Mouse (Mus musculus): ENCODE measurements at regions not wholly inside any gene's neighbourhood (a gene's known extent, or its start where the extent isn't known, plus 50 kb on each side); places are given as distances from the start of the nearest gene placed in this dataset.

DNA sequence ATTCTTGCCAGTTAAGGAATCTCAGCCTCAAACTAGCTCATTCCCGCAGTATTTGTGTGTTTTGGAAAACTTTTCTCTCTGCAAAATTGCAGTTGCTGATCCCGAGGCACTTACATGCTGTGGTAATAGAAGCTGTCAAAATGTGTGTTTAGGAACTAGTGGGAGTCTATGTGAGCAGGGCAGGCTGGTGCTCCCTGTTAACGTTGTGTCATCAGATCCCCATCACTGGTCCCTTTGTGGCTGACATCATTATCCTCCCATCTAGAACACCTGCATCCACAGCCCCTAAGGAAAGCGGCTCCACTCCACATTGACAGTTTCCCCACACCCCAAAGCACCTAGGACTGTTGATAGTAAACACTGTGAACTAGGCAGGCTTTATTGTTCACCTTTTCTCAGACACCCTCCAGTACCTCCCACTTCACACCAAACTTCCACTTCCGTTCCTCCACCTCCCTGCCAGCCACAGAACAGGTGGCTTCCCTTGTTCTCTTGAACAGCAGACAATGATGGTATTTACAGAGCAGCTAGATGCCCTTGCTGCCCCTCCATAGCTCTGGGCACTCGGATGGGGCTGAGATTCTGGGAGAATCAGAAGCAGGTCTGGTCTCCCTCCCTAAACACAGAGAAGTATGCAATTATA lies 275.8 kb downstream of the Gm19410 start:
- peak; percentile 55 to 69 for DNase-seq (ENCODE audit: low spot score in 2 of 2)

DNA sequence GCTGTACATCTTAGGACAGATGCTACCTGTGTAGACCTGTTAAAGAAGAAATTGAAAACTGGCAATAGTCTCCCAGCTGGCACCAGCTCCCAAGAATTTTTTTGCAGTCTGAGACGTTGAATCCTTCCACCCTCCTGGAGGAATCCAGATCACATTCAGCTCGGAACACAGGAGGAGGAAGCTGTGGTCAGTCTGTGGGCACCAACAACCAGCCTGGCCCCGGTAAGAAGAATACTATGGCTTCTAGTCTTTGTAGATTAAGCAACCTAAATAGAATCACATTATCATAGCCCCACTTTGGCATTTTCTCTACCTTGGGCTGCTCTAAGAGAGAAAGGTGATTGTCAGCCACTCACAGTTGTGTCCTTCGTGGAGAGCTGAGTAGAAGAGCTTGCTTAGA lies 277.0 kb downstream of the Gm19410 start:
- no peak for DNase-seq (ENCODE audit: low spot score in 2 of 2)
